Mouse (Mus musculus): ENCODE measurements around the gene 4632433K11Rik.

DNA sequence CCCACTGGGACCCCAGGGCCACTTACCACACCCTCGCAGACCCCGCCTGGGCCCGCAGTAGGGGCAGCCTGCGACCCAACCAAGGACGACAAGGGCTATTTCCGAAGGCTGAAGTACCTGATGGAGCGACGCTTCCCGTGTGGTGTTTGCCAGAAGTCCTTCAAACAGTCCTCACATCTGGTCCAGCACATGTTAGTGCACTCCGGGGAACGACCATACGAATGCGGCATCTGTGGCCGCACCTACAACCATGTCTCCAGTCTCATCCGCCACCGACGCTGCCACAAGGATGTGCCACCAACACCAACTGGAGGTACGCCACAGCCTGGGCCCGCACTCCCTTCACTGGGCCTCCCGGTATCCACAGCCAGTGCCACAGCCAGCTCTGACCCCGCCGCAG lies 4.4 kb upstream of the 4632433K11Rik start:
- TF ChIP-seq GATA1 (IDR thresholded peaks at IDR 0.05; ENCODE audit: borderline replicate concordance, low read length) (no peak), FLI1 (IDR thresholded peaks at IDR 0.05; ENCODE audit: low read length) (no peak)
